In genomic region chr5:36886298-36886697, GRCm38 (mm10) we compare ENCODE assay signal across 14 mouse cellular contexts. TPM values are rescaled to one million over a fixed set of nuclear protein-coding genes. Genes with fewer than 3 reads are reported as not detected.
"Had no signal": no experiment of that assay in that cellular context is flagged by ENCODE, and none has a peak within 500 bp of the region (broad histone marks: within the 10 kb centered on the region; RNA-seq: fewer than 3 reads in every experiment).

No protein-coding gene starts in this region.

- H3K9me3 ChIP-seq: limb, embryonic 15.5 days; liver, embryonic 12.5 days; midbrain, embryonic 10.5 days had no signal

- H3K27ac ChIP-seq: kidney, postnatal 0 days; limb, embryonic 15.5 days; liver, embryonic 12.5 days; midbrain, embryonic 10.5 days had no signal

- H3K9ac ChIP-seq: limb, embryonic 15.5 days; liver, embryonic 12.5 days; lung, embryonic 14.5 days had no signal

- DNase-seq: kidney, postnatal 36 days; lung, embryonic 14.5 days; lung, postnatal 10 days; lung, postnatal 4 days; midbrain, embryonic 14.5 days; right cerebral cortex, adult 18-20 months; right cerebral cortex, postnatal 25 days; thymus, postnatal 36 days had no signal

- H3K4me1 ChIP-seq: limb, embryonic 15.5 days; liver, embryonic 12.5 days had no signal

- H3K36me3 ChIP-seq: limb, embryonic 15.5 days; liver, embryonic 12.5 days; midbrain, embryonic 10.5 days had no signal

- H3K4me2 ChIP-seq: limb, embryonic 15.5 days; liver, embryonic 12.5 days; lung, embryonic 14.5 days had no signal

- ATAC-seq: liver, embryonic 12.5 days had no signal

- H3K27me3 ChIP-seq: limb, embryonic 15.5 days had no signal

- H3K4me3 ChIP-seq: limb, embryonic 15.5 days; liver, embryonic 12.5 days; midbrain, embryonic 10.5 days had no signal

RNA-seq across cellular contexts. Expression of gene Ppp2r2c, which starts 18.0 kb away (rescaled TPM):
- total RNA-seq: megakaryocyte, adult 5-6 weeks had no signal
- polyA plus RNA-seq: thymus, postnatal 0 days had no signal
